Mouse (Mus musculus): ENCODE results near the gene Psg22.
"Not testable (repeated sequence)": the region's sequence is repeated elsewhere in the genome, so short reads cannot be mapped to it uniquely, and the experiment has no call there.

- not testable (repeated sequence) for TF ChIP-seq POLR2A, TCF3 (IDR thresholded peaks at IDR 0.05; ENCODE audit: insufficient read length, low read depth)
These were observed 8.0 kb downstream of the Psg22 start for GRCm38 (mm10) chr7:18725931-18726330.
